Mouse (Mus musculus): ENCODE results near the gene Chst15. TPM values are rescaled to one million over a fixed set of nuclear protein-coding genes. Genes with fewer than 3 reads are reported as not detected.

Chst15 gene
- total RNA-seq, 2 experiments from 2014 or later, result 15.3 to 16.7 TPM

- intact Hi-C loops (cut with DNase I), result no loop called here
- no peak for DNase-seq
These were observed 47.4 kb downstream of the Chst15 start for GRCm38 (mm10) chr7:132269661-132270060.

DNA sequence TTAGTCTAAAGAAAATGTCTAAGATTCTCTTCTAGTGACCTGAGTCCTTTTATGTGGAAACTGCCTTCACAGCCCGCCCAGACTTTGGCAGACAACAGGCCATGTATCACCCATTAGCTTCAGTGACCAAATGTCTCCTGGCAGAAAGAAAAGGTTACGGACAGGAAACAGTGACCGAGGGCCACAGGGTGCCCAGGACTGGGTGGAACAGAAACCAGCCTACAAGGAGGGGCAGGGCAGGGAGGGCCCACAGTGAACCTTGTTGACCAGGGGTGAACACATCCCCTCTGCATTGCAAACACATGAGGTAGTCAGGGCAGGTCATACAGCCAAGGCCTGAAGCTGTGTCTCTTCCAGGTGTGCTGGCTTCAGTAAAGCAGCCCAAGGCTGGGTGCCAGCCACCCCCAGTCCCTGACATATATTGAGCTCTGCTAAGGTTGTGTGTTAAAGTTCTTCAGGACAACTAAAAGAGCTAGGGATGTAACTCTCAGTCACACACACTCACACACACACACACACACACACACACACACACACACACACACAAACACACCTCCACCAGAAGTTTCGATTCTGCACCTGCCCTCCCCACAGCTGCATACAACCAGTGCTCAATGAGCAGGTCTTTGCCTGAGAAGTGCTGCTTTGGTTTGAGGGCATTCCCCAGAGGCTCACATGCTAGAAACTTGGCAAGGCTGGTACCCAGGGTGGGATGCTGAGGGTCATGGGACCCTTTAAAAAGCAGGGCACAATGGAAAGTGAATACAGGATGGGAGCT, 49.1 kb downstream of the Chst15 start:
- DNase-seq, result no peak
- intact Hi-C loops (cut with DNase I), result no loop called here

GRCm38 (mm10) chr7:132264763-132265162, 52.3 kb downstream of the Chst15 start:
- intact Hi-C loops (cut with DNase I), result no loop called here
- no peak for DNase-seq

DNA sequence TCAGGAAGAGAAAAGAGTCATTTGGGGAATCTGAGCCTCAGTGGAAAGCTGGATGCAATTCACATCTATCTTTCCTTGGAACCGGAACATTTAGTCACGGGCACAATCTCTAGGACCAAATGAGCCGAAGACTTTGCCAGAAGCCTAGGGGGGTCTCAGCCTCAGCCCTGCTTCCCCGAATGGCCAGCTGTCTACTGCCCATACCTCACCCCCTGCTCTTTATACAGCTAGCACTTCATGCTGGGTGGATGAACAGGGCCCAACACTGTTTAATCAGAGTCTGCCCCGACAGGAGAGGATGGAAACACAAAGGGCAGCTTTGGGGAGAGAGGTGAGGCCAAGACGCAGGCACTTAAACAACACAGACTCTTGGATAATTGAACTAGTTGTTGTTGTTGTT, 53.8 kb downstream of the Chst15 start:
- no peak for DNase-seq
- intact Hi-C loops (cut with DNase I), result no loop called here

- intact Hi-C loops (cut with DNase I), result no loop called here
- no peak for DNase-seq
These were observed 54.3 kb downstream of the Chst15 start for GRCm38 (mm10) chr7:132262696-132263095.

- DNase-seq, result no peak
- intact Hi-C loops (cut with DNase I), result no loop called here
These were observed 55.1 kb downstream of the Chst15 start for GRCm38 (mm10) chr7:132261885-132262284.

- intact Hi-C loops (cut with DNase I), result no loop called here
- DNase-seq, result no peak
These were observed 56.4 kb downstream of the Chst15 start for GRCm38 (mm10) chr7:132260632-132261031.

DNA sequence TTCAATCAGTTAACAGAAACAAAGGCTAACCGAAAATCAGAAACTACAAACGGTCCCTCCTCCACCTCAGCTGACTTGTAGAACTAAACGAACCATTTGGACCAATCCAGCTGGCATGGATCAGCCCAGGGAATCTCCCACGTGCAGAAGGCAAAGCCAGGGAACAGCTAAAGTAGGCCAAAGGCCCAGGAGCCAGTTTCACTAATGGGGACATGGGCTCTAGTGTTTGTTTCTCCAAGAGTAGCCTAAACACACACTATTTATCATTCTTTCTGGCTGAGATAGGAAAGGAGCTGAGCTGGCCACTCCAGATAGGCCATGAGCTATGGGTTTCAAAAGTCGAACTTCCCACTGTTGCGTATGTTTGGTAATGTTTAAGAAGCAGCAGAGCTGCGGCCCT, 58.2 kb downstream of the Chst15 start:
- intact Hi-C loops (cut with DNase I), result no loop called here
- peak in 1 of 2 experiments; percentile 39 for DNase-seq

DNA sequence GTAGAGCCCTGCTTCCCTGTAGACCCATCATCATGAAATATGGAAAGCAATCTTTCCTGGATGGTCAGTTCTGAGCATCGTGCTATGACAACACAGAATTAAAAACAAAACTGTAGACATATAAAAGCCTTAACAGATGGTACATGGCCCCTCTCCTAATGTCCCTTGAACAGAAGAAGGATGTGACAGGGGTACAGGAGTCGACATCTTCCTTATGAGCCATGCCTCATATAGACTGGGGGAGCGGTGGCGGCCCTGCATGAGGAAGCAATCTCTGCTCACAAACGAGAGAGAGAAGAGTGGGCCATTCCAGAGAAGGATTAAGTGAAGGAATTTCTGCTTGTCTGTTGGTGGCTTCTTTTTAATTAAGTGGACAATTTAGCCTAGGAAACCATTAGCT, 58.8 kb downstream of the Chst15 start:
- no peak for DNase-seq
- intact Hi-C loops (cut with DNase I), result no loop called here

DNA sequence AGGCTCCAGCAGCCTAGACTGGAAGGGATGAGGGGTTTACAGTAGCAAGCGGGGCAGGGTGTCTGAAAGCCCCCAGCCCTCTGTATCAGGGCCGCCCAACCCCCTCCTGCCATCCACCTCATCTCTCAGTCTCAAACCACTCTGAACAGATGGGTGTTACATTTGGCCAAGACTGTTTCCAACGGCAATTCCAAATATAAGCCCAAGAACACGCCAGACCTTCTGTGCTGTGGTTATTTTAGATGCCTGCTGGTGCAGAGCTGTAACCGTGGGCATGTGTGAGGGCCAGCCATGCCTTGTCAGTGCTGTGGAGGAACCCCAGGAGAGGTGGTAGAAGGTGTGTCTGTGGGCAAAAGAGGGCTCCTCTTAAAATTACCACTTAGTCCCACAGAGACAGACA, 63.5 kb downstream of the Chst15 start:
- intact Hi-C loops (cut with DNase I), result no loop called here
- DNase-seq, result no peak

- intact Hi-C loops (cut with DNase I), result no loop called here
- DNase-seq, result no peak
These were observed 64.0 kb downstream of the Chst15 start for GRCm38 (mm10) chr7:132253078-132253477.

- DNase-seq, result peak in 1 of 2 experiments; percentile 26
- intact Hi-C loops (cut with DNase I), result loop anchor here (2.0 to 5.0 kb wide), 2 partner anchors 33 to 63 kb away; no protein-coding TSS in a partner anchor
These were observed 67.4 kb downstream of the Chst15 start for GRCm38 (mm10) chr7:132249563-132250119.

DNA sequence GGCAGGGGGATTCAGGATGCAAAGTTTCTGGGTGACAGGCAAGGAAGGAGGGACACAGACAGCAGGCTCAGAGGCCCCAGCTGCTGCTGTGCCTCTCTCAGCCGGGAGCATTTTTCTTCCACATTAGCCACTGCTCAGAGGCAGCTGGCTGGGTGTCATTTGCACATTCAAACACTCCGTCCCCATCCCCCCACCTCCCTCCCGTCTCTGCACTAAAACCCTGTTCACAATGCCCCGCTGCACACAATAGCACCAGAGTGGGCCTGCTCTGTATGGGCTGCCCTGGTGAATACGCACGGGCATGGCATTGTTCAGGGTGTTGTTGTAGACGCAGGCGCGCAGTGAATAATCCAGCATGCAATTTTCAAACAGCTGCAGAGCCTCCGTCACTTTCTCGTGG, 69.5 kb downstream of the Chst15 start:
- intact Hi-C loops (cut with DNase I), result loop anchor here (5.0 kb wide), 1 partner anchor 65 kb away; no protein-coding TSS in a partner anchor
- no peak for DNase-seq

DNA sequence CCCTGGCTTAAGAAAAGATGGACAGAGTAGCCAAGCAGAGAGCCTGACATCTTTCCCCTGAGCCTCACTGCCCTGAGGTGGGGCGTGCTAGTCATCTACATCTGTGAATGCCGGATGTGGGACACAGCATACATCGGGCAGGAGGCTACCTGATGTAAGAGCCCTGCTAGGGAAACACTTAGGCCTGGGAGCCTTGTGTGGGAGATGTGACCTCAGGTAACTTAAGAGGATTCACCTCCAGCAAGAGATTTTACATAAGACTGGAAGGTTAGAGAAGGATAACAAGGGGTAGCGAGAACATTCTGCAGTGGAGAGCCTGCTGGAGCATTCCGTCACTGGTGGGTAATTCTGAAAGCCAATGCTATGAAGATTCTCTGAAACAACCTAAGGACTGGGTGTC, 69.9 kb downstream of the Chst15 start:
- intact Hi-C loops (cut with DNase I), result loop anchor here (5.0 kb wide), 1 partner anchor 65 kb away; no protein-coding TSS in a partner anchor
- no peak for DNase-seq

DNA sequence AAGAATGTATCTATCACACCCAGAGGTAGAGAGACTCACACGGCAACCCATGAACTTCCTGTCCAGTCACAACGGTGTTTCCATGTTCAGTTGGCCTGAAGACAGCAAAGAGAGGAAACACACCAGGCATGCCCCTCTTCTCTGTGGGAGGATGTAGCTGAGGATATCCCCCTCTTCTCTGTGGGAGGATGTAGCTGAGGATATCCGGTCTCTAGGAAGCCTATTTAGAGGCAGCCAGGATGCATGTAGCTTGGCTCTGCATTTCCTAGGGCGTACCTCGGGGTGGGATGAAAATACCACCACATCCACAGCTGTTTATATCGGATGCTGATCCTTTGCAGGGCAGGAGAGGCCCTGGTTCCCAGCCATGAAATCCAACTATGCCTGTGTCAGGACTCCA, 71.3 kb downstream of the Chst15 start:
- DNase-seq, result peak in 1 of 2 experiments; percentile 34
- intact Hi-C loops (cut with DNase I), result loop anchor here (5.0 kb wide), 1 partner anchor 67 kb away; no protein-coding TSS in a partner anchor

GRCm38 (mm10) chr7:132244637-132245036, 72.4 kb downstream of the Chst15 start:
- DNase-seq, result no peak
- intact Hi-C loops (cut with DNase I), result loop anchor here (5.0 kb wide), 1 partner anchor 68 kb away; no protein-coding TSS in a partner anchor

- DNase-seq, result no peak
- intact Hi-C loops (cut with DNase I), result no loop called here
These were observed 73.8 kb downstream of the Chst15 start for GRCm38 (mm10) chr7:132243225-132243624.

GRCm38 (mm10) chr7:132242617-132243141, 74.3 kb downstream of the Chst15 start:
- intact Hi-C loops (cut with DNase I), result no loop called here
- peak in 1 of 2 experiments; percentile 32 for DNase-seq

- DNase-seq, result no peak
- intact Hi-C loops (cut with DNase I), result loop anchor here (5.0 kb wide), 1 partner anchor 98 kb away; no protein-coding TSS in a partner anchor
These were observed 78.1 kb downstream of the Chst15 start for GRCm38 (mm10) chr7:132238921-132239320.

- intact Hi-C loops (cut with DNase I), result loop anchor here (5.0 kb wide), 1 partner anchor 100 kb away; no protein-coding TSS in a partner anchor
- peak in 1 of 2 experiments; percentile 31 for DNase-seq
These were observed 79.8 kb downstream of the Chst15 start for GRCm38 (mm10) chr7:132237191-132237590.

DNA sequence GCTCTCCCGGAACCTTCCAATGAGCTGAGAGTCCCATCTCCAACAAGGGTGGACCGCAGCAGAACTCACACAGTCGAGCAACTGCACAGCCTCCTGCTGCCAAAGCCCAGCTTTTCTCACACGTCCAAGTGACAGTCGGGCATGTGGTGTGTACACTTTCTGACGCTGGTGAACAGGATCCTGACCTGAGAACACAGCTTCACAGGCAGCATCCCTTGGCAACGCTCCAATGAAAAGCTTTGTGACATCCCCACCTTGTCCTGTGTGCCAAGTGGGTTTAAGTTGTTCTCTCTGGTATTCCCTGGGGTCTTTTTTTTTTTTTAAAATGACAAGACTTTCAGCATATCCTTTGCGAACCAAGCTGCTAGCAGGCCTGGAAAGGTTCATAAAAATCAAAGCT, 80.2 kb downstream of the Chst15 start:
- DNase-seq, result peak in 1 of 2 experiments; percentile 25
- intact Hi-C loops (cut with DNase I), result loop anchor here (5.0 kb wide), 1 partner anchor 101 kb away; no protein-coding TSS in a partner anchor

Data from heart, postnatal 10 days (tissue).